Mouse (Mus musculus): ENCODE results near the gene Degs2. TPM values are rescaled to one million over a fixed set of nuclear protein-coding genes. Genes with fewer than 3 reads are reported as not detected.

The Degs2 gene
- polyA plus RNA-seq, 1 experiment, result 0.33 TPM

DNA sequence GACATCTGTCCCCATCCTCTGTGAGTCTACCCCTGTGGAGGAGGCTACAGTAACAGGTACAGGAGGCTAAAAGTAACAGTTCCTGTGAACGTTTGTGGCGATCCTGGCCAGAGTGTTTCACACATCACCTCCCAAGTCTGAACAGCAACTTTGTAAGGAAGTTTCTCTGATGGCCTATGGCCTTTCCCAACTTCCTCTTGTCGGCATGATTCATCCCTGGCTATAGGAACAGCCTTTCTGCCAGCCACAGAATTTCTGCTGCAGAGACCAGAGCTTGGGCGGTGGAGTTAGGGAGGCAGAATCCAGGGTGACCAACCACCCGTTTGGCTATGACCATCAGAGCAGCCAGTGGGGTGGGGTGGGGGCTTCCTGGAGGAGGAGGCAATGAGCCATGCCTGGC, 2.1 kb downstream of the Degs2 start:
- TF ChIP-seq CTCF (IDR thresholded peaks at IDR 0.05; ENCODE audit: control insufficient read depth, insufficient read depth, insufficient replicate concordance, low read depth, low read length), result no peak
- TF ChIP-seq POLR2A (IDR thresholded peaks at IDR 0.05; ENCODE audit: control insufficient read depth, low read depth, low read length), result no peak
- no peaks in the 10 kb centered on the region for H3K27me3 ChIP-seq (ENCODE audit: control insufficient read depth, insufficient read depth, low read length)
- no peak overlapping the region for H3K4me3 ChIP-seq (ENCODE audit: control insufficient read depth, low read depth, low read length)
- H3K36me3 ChIP-seq (ENCODE audit: control insufficient read depth, insufficient read depth, low read length), result no peaks in the 10 kb centered on the region
- no peaks in the 10 kb centered on the region; the same call in 1 of the 2 replicates for H3K4me1 ChIP-seq (ENCODE audit: control insufficient read depth, insufficient read depth, low read length)
- no peak overlapping the region for H3K27ac ChIP-seq (ENCODE audit: control insufficient read depth, insufficient read depth, low read depth, low read length)

DNA sequence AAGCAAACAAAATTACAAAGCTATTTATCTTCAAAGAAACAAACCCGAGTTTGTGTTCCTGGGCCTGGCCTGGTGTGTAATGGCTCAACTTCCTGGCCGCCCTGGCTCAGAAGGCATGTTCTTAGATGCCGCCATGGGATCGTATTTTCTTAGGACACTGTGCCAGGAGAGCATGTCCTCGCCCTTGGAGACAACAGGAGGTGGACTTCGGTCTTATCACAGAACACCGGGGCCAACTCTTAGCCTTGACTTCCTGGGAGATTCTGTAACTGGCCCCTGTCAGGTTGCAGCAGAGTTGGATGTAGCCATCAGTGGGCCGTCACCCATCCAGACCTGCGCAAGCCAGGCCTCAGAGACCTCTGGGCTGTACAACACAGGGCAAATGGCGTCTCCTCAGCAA, 2.5 kb downstream of the Degs2 start:
- H3K27me3 ChIP-seq (ENCODE audit: control insufficient read depth, insufficient read depth, low read length), result no peaks in the 10 kb centered on the region
- no peaks in the 10 kb centered on the region for H3K36me3 ChIP-seq (ENCODE audit: control insufficient read depth, insufficient read depth, low read length)

DNA sequence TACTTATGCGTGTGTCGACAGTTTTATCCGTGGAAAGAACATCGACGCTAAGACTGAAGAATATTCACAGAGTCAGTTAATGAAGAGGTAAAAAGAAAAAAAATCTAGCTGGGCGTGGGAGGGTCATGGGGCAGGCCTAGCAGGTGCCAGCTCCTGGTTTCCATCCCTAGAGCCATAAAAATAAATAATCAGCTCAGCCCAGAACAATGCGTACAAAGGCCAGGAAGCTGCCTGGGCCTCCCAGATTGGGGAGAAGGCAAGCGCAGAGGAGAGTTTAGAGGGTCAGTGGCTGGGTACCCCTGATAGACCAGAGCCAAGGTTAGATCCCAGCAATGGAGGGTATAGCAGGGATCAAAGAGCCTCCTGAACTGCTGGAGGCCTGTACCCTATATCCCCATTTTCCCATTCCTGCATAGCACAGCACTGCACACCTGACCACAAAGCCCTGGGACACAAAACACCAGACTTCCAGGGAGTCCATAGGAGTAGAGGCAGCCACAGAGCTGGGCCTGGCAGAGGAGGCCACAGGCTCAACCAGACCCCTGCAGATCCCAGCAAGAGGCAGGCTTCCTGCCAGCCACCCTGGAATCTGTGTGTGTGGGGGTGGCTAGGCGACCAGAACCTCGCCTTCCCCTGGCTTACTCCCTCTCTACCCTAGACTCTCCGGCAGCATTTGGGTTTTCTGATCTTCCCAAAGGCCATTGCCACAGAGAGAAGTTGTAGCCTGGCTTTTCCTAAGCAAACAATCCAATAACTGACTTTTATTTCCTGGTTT, 3.2 kb downstream of the Degs2 start:
- Histone ChIP-seq H3K4me1 (ENCODE audit: control insufficient read depth, insufficient read depth, low read length) (no peaks in the 10 kb centered on the region; the same call in 1 of the 2 replicates), H3K27ac (ENCODE audit: control insufficient read depth, insufficient read depth, low read depth, low read length) (0 out of 2 replicates have a peak overlapping the region, but pooled peaks have one; percentile 29), H3K36me3 (ENCODE audit: control insufficient read depth, insufficient read depth, low read length) (no peaks in the 10 kb centered on the region), H3K4me3 (ENCODE audit: control insufficient read depth, low read depth, low read length) (no peak overlapping the region), H3K27me3 (ENCODE audit: control insufficient read depth, insufficient read depth, low read length) (no peaks in the 10 kb centered on the region)
- TF ChIP-seq CTCF (IDR thresholded peaks at IDR 0.05; ENCODE audit: control insufficient read depth, insufficient read depth, insufficient replicate concordance, low read depth, low read length) (no peak), POLR2A (IDR thresholded peaks at IDR 0.05; ENCODE audit: control insufficient read depth, low read depth, low read length) (no peak)

More for the DNA sequence above, 2.5 kb downstream of the Degs2 start:
- TF ChIP-seq CTCF (IDR thresholded peaks at IDR 0.05; ENCODE audit: control insufficient read depth, insufficient read depth, insufficient replicate concordance, low read depth, low read length) (no peak), POLR2A (IDR thresholded peaks at IDR 0.05; ENCODE audit: control insufficient read depth, low read depth, low read length) (no peak)
- H3K4me1 ChIP-seq (ENCODE audit: control insufficient read depth, insufficient read depth, low read length), result no peaks in the 10 kb centered on the region; the same call in 1 of the 2 replicates
- H3K4me3 ChIP-seq (ENCODE audit: control insufficient read depth, low read depth, low read length), result no peak overlapping the region
- no peak overlapping the region for H3K27ac ChIP-seq (ENCODE audit: control insufficient read depth, insufficient read depth, low read depth, low read length)

DNA sequence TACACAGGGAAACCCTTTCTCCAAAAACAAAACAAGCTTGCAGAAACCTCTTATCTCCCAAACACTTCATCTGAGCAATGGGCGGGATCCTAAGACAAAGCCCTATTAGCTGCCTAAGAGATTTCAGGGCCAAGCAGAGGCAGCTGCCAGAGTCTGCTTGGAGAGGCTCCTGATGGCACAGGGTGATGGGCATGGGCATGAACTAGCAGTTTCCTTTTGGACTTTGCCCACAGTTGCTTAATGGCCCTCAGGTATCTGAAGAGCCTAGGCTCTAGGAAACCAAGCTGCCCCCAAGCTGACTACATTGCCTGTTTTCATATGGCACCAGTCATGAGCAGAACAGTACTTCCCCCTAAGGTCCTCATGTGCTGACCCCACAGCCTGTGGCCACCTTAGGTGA, 7.9 kb downstream of the Degs2 start:
- no peaks in the 10 kb centered on the region for H3K36me3 ChIP-seq (ENCODE audit: control insufficient read depth, insufficient read depth, low read length)
- no peak overlapping the region for H3K27ac ChIP-seq (ENCODE audit: control insufficient read depth, insufficient read depth, low read depth, low read length)
- no peaks in the 10 kb centered on the region for H3K4me1 ChIP-seq (ENCODE audit: control insufficient read depth, insufficient read depth, low read length)
- no peak for TF ChIP-seq POLR2A (IDR thresholded peaks at IDR 0.05; ENCODE audit: control insufficient read depth, low read depth, low read length)
- TF ChIP-seq CTCF (IDR thresholded peaks at IDR 0.05; ENCODE audit: control insufficient read depth, insufficient read depth, insufficient replicate concordance, low read depth, low read length), result no peak
- H3K27me3 ChIP-seq (ENCODE audit: control insufficient read depth, insufficient read depth, low read length), result no peaks in the 10 kb centered on the region
- H3K4me3 ChIP-seq (ENCODE audit: control insufficient read depth, low read depth, low read length), result no peak overlapping the region

DNA sequence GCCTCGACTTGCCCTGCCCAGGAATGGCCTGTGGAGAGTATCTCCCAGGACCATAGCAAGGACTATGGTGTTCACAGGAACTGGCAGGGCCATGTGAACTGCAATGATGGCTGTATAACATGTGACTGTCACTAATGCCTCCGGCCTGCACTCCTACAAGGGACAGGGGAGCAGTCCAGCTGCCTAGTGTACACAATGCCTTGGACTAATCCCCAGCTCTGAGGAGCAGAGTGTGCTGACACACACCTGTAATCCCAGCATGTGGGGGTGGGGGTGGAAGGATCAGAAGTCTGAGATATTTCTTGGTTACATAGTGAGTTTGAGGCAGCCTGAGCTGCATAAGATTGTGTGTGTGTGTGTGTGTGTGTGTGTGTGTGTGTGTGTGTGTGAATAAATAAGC, 8.5 kb downstream of the Degs2 start:
- H3K27me3 ChIP-seq (ENCODE audit: control insufficient read depth, insufficient read depth, low read length), result no peaks in the 10 kb centered on the region
- H3K36me3 ChIP-seq (ENCODE audit: control insufficient read depth, insufficient read depth, low read length), result no peaks in the 10 kb centered on the region
- H3K4me1 ChIP-seq (ENCODE audit: control insufficient read depth, insufficient read depth, low read length), result no peaks in the 10 kb centered on the region
- TF ChIP-seq POLR2A (IDR thresholded peaks at IDR 0.05; ENCODE audit: control insufficient read depth, low read depth, low read length), result no peak
- no peak for TF ChIP-seq CTCF (IDR thresholded peaks at IDR 0.05; ENCODE audit: control insufficient read depth, insufficient read depth, insufficient replicate concordance, low read depth, low read length)
- H3K4me3 ChIP-seq (ENCODE audit: control insufficient read depth, low read depth, low read length), result no peak overlapping the region
- no peak overlapping the region for H3K27ac ChIP-seq (ENCODE audit: control insufficient read depth, insufficient read depth, low read depth, low read length)

DNA sequence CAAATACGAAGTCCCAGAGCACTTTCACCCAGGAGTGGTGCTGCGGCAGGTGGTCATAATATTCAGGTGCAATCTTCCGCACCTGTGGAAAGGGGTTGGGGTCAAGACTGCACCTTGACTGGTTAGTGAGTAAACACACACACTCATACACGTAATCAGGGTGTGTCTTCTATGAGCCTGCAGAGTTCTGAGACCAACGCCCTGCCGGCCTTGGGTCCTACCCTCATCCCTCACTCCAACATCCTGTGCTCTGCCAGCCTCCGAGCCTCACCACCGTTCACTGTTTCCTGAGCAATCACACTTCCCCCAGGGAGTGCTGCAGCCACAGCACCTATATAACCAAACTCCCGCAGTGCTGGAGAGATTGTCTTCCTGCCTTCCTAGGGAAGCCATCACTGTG, 11.6 kb downstream of the Degs2 start:
- Histone ChIP-seq H3K4me1 (ENCODE audit: control insufficient read depth, insufficient read depth, low read length) (no peaks in the 10 kb centered on the region), H3K36me3 (ENCODE audit: control insufficient read depth, insufficient read depth, low read length) (no peaks in the 10 kb centered on the region), H3K27me3 (ENCODE audit: control insufficient read depth, insufficient read depth, low read length) (no peaks in the 10 kb centered on the region), H3K4me3 (ENCODE audit: control insufficient read depth, low read depth, low read length) (no peak overlapping the region), H3K27ac (ENCODE audit: control insufficient read depth, insufficient read depth, low read depth, low read length) (no peak overlapping the region)
- TF ChIP-seq POLR2A (IDR thresholded peaks at IDR 0.05; ENCODE audit: control insufficient read depth, low read depth, low read length) (no peak), CTCF (IDR thresholded peaks at IDR 0.05; ENCODE audit: control insufficient read depth, insufficient read depth, insufficient replicate concordance, low read depth, low read length) (no peak)

DNA sequence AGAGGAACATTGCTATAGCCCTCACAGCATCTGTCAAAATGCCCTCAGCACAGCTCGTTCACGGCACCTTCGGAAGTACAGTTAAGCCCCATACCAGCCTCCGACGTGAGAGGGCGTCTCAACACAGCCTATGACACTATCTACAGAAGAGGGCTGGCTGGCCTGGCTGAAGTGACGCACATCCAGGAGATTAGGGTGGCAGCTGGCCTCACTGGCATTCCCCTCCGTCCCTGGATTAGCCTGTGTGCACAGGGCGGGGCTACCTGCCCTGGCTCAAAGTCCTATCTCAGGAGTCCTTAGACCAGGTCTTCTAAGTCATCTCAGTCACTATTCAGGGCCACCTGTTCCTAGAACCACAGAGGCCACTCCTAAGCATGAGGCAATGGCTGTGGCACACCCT, 12.9 kb downstream of the Degs2 start:
- H3K4me3 ChIP-seq (ENCODE audit: control insufficient read depth, low read depth, low read length), result no peak overlapping the region
- H3K36me3 ChIP-seq (ENCODE audit: control insufficient read depth, insufficient read depth, low read length), result no peaks in the 10 kb centered on the region

More for the DNA sequence above, 12.9 kb downstream of the Degs2 start:
- peak; percentile 27; the same call in 1 of the 2 replicates for TF ChIP-seq CTCF (IDR thresholded peaks at IDR 0.05; ENCODE audit: control insufficient read depth, insufficient read depth, insufficient replicate concordance, low read depth, low read length)
- TF ChIP-seq POLR2A (IDR thresholded peaks at IDR 0.05; ENCODE audit: control insufficient read depth, low read depth, low read length), result no peak
- Histone ChIP-seq H3K27me3 (ENCODE audit: control insufficient read depth, insufficient read depth, low read length) (no peaks in the 10 kb centered on the region), H3K4me1 (ENCODE audit: control insufficient read depth, insufficient read depth, low read length) (no peaks in the 10 kb centered on the region), H3K27ac (ENCODE audit: control insufficient read depth, insufficient read depth, low read depth, low read length) (no peak overlapping the region)

Measured in testis, adult 2 months (tissue).